Mouse (Mus musculus): ENCODE results near the gene Dpm2.

- 0 out of 2 replicates have a peak, but pooled peaks have one; percentile 12 for TF ChIP-seq POLR2A (IDR thresholded peaks at IDR 0.05; ENCODE audit: extremely low read depth, insufficient read depth, low read length)
- TF ChIP-seq CTCF (IDR thresholded peaks at IDR 0.05; ENCODE audit: extremely low read depth, insufficient read depth, low read length) = no peak
Measured at GRCm38 (mm10) chr2:32536634-32537359, 33.9 kb upstream of the Dpm2 start.

Data from cortical plate, adult 2 months (tissue).